Mouse (Mus musculus) erythroblast, embryonic 14.5 days (primary cell): ENCODE measurements around the gene Syf2.

ENCODE experiments used
- GATA1 ChIP-seq: IDR thresholded peaks from 2 replicates; pipeline ENCODE4 v1.6.1; 2012; ENCODE audit warnings: low read length, inconsistent platforms, mixed read lengths
- TAL1 ChIP-seq: IDR thresholded peaks from 3 replicates; pipeline ENCODE4 v1.6.1; 2012; ENCODE audit warnings: low read length, inconsistent platforms, mixed read lengths

- TF ChIP-seq GATA1: no peak
- TF ChIP-seq TAL1: no peak
Observed at GRCm38 (mm10) chr4:134956328-134956727, 25.6 kb downstream of the Syf2 start.
